Mouse (Mus musculus) mammary gland, adult 2 months (tissue): ENCODE measurements around the gene Vmn1r118. TPM values are rescaled to one million over a fixed set of nuclear protein-coding genes. Genes with fewer than 3 reads are reported as not detected.

Source experiments
- polyA plus RNA-seq: library from polyadenylated mRNA; depleted of rRNA; stranded (reverse); fragments of >200 nt; gene quantifications from 2 replicates; pipeline ENCODE4 v1.2.3, GENCODE M21; 2012; ENCODE audit warnings: low replicate concordance; rRNA removed

Gene Vmn1r118
- polyA plus RNA-seq: not detected in 2 replicates

DNA sequence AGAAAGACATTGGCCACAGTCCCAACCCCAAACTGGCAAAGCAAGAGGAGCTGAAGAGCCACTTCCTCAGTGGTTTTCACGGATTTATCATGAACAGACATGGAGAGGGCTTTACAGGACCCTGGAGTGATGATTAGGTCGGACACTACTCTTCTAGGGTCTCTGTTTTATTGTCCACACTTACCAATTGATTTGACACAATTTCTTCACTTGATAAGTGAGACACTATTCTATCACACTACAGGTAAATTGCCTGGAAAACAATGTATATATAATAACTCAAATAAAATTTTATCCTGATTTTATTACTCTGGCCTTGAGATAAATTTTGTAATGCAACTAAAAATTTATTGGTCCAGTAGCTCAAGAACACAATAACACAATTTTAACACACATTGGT is at the start of gene Vmn1r118:
Gene Vmn1r118, minus strand, starts transcription at position 101 of the 400 bp plus-strand sequence.

DNA sequence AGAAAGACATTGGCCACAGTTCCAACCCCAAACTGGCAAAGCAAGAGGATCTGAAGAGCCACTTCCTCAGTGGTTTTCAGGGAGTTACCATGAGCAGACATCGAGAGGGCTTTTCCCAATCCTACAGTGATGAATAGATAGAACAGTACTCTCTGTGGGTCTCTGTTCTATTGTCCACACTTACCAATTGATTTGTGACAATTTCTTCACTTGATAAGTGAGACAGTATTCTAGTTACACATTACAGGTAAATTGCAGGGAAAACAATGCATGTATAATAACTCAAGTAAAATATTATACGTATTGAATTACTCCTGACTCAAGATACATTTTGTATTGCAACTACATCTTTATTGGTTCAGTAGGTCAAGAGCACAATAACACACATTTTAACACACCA is 28.1 kb downstream of the Vmn1r118 start, which contains the start of gene Vmn1r117:
Gene Vmn1r117, minus strand, starts transcription at position 101 of the 400 bp plus-strand sequence.

DNA sequence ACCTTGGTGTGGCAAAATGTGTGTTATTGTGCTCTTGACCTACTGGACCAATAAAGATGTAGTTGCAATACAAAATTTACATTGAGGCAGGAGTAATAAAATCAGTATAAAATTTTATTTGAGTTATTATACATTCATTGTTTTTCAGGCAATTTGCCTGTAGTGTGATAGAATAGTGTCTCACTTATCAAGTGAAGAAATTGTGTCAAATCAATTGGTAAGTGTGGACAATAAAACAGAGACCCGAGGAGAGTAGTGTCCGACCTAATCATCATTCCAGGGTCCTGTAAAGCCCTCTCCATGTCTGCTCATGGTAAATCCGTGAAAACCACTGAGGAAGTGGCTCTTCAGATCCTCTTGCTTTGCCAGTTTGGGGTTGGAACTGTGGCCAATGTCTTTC is 40.2 kb downstream of the Vmn1r118 start, which contains the start of gene Vmn1r116:
Gene Vmn1r116, plus strand, starts transcription at position 301 of the 400 bp plus-strand sequence.

Other genes with a start within 250 kb of the Vmn1r118 start
- gene Vmn1r107, start 243.4 kb downstream of the Vmn1r118 start, polyA plus RNA-seq: not detected in 2 replicates
- not detected in 2 replicates for gene Vmn1r111, start 209.1 kb downstream of the Vmn1r118 start, polyA plus RNA-seq
- not detected in 2 replicates for gene Gm10668, start 181.7 kb downstream of the Vmn1r118 start, polyA plus RNA-seq
- gene Vmn1r112, start 141.2 kb downstream of the Vmn1r118 start, polyA plus RNA-seq: not detected in 2 replicates
- not detected in 2 replicates for gene Vmn1r113, start 125.1 kb downstream of the Vmn1r118 start, polyA plus RNA-seq
- gene Vmn1r114, start 100.2 kb downstream of the Vmn1r118 start, polyA plus RNA-seq: not detected in 2 replicates
- not detected in 2 replicates for gene Vmn1r115, start 67.4 kb downstream of the Vmn1r118 start, polyA plus RNA-seq
- not detected in 2 replicates for gene Vmn1r116, start 40.1 kb downstream of the Vmn1r118 start, polyA plus RNA-seq
- gene Vmn1r117, start 28.2 kb downstream of the Vmn1r118 start, polyA plus RNA-seq: not detected in 2 replicates
- gene Vmn1r119, start 100.1 kb upstream of the Vmn1r118 start, polyA plus RNA-seq: not detected in 2 replicates
- gene Vmn1r120, start 141.4 kb upstream of the Vmn1r118 start, polyA plus RNA-seq: not detected in 2 replicates
- not detected in 2 replicates for gene Vmn1r121, start 186.2 kb upstream of the Vmn1r118 start, polyA plus RNA-seq
- not detected in 2 replicates for gene Vmn1r122, start 221.8 kb upstream of the Vmn1r118 start, polyA plus RNA-seq
- gene Vmn1r123, start 249.8 kb upstream of the Vmn1r118 start, polyA plus RNA-seq: not detected in 2 replicates